Mouse (Mus musculus): ENCODE data around the gene Pld5.

DNA sequence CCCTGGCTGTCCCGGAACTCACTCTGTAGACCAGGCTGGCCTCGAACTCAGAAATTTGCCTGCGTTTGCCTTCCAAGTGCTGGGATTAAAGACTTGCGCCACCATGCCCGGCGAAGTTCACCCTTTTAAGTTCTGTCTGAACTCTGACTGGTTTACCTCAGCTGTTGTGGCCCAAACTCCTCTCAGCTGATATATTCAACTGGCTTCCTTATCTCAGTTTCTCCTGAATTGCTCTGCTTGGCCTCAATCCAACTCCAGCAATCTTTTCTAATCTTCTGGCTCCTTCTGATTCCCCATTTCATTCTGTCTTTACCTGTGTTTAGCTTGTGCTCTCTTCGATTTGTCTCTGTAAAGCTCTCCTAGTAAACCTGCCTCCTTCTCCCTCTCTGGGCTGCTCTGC, 331.9 kb downstream of the Pld5 start:
- no peak for TF ChIP-seq EP300 (IDR thresholded peaks at IDR 0.05; ENCODE audit: low read depth)
- no peak for TF ChIP-seq CTCF (IDR thresholded peaks at IDR 0.05; ENCODE audit: low read depth)
